Mouse (Mus musculus) myocyte (in vitro differentiated cells): ENCODE results near the gene Bcorl1.

Experiments
- CEBPB ChIP-seq: IDR thresholded peaks from 2 replicates; pipeline ENCODE4 v1.6.1; 2011; ENCODE audit warnings: mild to moderate bottlenecking, moderate library complexity; ENCODE audit not compliant: poor library complexity, insufficient read depth, severe bottlenecking
- E2F4 ChIP-seq: IDR thresholded peaks from one replicate; pipeline ENCODE4 v1.6.1; 2011; ENCODE audit warnings: mild to moderate bottlenecking, control low read depth, moderate library complexity; ENCODE audit not compliant: insufficient read depth
- MAX ChIP-seq: IDR thresholded peaks from one replicate; pipeline ENCODE4 v1.6.1; 2011; ENCODE audit warnings: low read depth, mild to moderate bottlenecking, control low read depth
- MYOD1 ChIP-seq, 3 experiments: IDR thresholded peaks; one replicate each; pipeline ENCODE4 v1.6.1; 2011; ENCODE audit warnings: control low read depth in 2 of 3, low read depth in 2 of 3, mild to moderate bottlenecking in 2 of 3, moderate library complexity in 1 of 3; ENCODE audit not compliant: insufficient read length in 2 of 3, control insufficient read depth in 1 of 3
- MYOG ChIP-seq, 3 experiments: IDR thresholded peaks; one replicate each; pipeline ENCODE4 v1.6.1; 2011; ENCODE audit warnings: control low read depth in 2 of 3, low read depth in 2 of 3, mild to moderate bottlenecking in 2 of 3; ENCODE audit not compliant: insufficient read length in 2 of 3, control insufficient read depth in 1 of 3, insufficient read depth in 1 of 3
- POLR2A ChIP-seq: IDR thresholded peaks from one replicate; pipeline ENCODE4 v1.6.1; 2011; ENCODE audit warnings: low read depth, mild to moderate bottlenecking, control low read depth, moderate library complexity; ENCODE audit not compliant: insufficient read length
- POLR2AphosphoS2 ChIP-seq: IDR thresholded peaks from one replicate; pipeline ENCODE4 v1.6.1; 2011; ENCODE audit warnings: low read depth, control low read depth; ENCODE audit not compliant: insufficient read length
- REST ChIP-seq: IDR thresholded peaks from one replicate; pipeline ENCODE4 v1.6.1; 2011; ENCODE audit warnings: mild to moderate bottlenecking, control low read depth, moderate library complexity; ENCODE audit not compliant: insufficient read depth, insufficient read length
- SRF ChIP-seq: IDR thresholded peaks from one replicate; pipeline ENCODE4 v1.6.1; 2011; ENCODE audit warnings: low read depth; ENCODE audit not compliant: control insufficient read depth, insufficient read length
- TCF12 ChIP-seq: IDR thresholded peaks from one replicate; pipeline ENCODE4 v1.6.1; 2011; ENCODE audit warnings: mild to moderate bottlenecking, control low read depth; ENCODE audit not compliant: poor library complexity, insufficient read depth, severe bottlenecking
- TCF3 ChIP-seq: IDR thresholded peaks from one replicate; pipeline ENCODE4 v1.6.1; 2011; ENCODE audit warnings: low read depth, control low read depth; ENCODE audit not compliant: insufficient read length
- USF1 ChIP-seq: IDR thresholded peaks from one replicate; pipeline ENCODE4 v1.6.1; 2011; ENCODE audit warnings: low read depth, mild to moderate bottlenecking, control low read depth, moderate library complexity

DNA sequence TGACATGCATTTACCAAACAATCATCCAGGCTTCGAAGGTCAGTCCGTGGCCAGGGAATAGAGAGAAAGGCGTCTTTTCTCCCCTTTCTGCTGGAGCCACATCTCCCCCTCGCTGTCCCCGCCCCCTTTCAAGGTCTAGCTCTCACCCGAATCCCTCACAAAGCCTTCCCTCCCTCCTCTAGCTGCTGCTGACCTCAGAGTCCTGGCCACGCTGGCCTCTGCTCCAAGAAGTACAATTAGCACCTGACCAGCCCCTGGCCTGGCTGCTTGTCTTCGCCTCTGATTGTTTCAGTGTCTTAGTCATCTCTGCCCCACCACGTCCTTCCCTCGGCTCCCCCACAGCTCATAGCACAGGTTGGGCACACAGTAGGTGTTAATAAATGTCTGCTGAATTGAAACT is 108.5 kb downstream of the Bcorl1 start:
- TF ChIP-seq MYOD1 (IDR thresholded peaks at IDR 0.05; ENCODE audit: control insufficient read depth in 1 of 3, insufficient read length in 2 of 3, low read depth in 2 of 3) (no peak), POLR2A (no peak), MAX (no peak), E2F4 (no peak), CEBPB (no peak), TCF3 (no peak), USF1 (no peak), REST (no peak), POLR2AphosphoS2 (no peak), MYOG (IDR thresholded peaks at IDR 0.05; ENCODE audit: control insufficient read depth in 1 of 3, insufficient read depth in 1 of 3, insufficient read length in 2 of 3, low read depth in 2 of 3) (no peak), TCF12 (no peak), SRF (no peak)
